Mouse (Mus musculus) right cerebral cortex, postnatal 25 days (tissue): ENCODE measurements around the gene Hcrtr1.

Source experiments
- DNase-seq: peaks from one replicate; pipeline ENCODE4 v3.0.0; 2022

Hcrtr1 gene

GRCm38 (mm10) chr4:130112732-130113131 is 26.4 kb downstream of the Hcrtr1 start:
- no peak for DNase-seq

DNA sequence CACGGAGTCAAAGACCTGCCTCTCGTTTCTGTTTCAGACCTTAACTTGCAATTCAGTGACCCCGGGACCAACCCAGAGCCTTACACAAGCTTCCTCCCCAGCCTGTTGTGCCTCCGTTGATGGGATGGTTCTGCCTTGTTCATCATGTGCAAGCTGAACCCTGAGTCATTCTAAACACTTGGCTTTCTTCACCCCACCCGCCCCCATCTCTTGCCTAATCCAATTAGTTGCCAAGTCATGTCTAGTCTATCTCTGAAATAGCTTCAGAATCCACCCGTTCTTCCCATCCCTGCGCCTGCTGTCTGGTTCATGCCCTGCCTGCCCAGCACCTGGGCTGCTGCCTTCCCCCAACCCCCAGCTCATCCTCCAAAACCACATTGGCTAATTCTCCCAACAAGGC is 26.9 kb downstream of the Hcrtr1 start:
- DNase-seq = no peak

GRCm38 (mm10) chr4:130110091-130110490 is 29.1 kb downstream of the Hcrtr1 start:
- DNase-seq = peak; percentile 32

DNA sequence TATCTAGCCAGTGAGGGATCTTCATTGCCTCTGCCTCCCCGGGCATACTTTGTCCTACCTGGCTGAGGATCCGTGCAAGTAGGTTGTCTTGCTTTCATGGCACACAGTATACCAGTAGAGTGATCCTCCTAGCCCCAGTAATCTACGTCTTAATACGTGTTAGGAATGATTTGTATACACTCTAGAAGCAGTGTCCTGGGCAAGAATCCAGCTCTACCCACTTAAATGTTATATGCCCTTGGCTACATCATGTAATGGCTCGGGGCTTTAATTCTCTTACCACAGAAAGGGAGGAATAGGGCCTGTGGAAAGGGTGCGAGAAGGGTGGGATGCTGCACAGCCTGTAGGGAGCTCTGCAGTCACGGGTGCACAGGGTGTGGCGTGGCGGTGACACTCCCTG is 29.5 kb downstream of the Hcrtr1 start:
- DNase-seq = no peak

DNA sequence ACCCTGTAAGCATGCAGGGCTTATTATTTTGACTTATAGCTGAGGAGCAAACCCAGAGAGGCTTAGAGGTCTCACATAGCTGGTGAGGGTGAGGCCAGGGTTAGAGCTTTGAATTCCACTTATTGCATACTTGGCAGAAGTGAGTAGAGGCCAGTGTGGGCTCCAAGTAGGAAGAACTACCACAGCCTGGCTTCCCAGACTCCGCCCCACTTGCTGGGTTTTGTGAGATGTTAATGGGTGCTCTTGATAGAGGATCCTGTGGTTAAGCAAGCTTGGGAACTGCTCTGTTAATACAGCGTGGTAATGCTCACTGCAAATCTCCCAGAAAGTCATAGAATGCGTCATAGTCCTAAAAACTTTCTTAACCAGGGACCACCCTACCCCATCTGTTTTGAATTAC is 30.2 kb downstream of the Hcrtr1 start:
- DNase-seq = no peak

GRCm38 (mm10) chr4:130107444-130108131 is 31.6 kb downstream of the Hcrtr1 start:
- peak; percentile 100 for DNase-seq

DNA sequence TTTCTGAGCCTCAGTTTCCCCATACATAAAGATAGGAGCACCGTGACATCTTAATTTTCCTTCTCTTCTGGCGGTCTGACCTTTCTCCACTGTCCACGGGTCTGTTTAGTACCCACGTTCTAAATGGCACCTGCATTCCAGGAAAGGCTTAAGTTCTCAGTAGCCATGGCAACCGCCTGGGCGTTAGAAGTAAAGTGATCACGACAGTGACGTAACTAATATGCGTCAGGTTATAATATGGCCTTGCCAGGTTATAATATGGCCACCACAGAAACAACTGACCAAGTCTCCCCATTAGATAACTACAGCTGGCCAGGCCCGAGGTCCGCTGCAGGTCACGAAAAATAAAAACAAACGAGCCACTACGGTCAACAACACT is 32.1 kb downstream of the Hcrtr1 start:
- no peak for DNase-seq

DNA sequence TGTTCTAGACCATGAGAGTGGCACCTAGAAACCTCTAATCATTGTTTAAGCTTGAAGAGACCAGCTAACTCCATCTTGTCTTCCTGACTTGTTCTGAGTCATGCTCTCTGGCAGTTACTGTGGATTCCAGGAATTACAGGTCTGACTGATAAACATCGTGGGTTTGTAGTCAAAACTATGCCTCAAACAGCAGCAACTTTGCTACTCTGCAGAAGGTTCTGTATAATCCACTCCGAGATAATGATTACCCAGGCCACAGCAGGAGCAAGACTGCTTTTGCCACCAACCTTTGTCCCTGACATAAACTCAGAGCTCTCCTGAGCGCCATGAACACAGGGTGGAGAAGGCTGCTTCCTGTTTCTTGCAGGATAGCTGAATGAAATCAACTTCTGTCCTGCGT is 34.6 kb downstream of the Hcrtr1 start:
- no peak for DNase-seq

- no peak for DNase-seq
Measured at GRCm38 (mm10) chr4:130103632-130104031, 35.5 kb downstream of the Hcrtr1 start.

DNA sequence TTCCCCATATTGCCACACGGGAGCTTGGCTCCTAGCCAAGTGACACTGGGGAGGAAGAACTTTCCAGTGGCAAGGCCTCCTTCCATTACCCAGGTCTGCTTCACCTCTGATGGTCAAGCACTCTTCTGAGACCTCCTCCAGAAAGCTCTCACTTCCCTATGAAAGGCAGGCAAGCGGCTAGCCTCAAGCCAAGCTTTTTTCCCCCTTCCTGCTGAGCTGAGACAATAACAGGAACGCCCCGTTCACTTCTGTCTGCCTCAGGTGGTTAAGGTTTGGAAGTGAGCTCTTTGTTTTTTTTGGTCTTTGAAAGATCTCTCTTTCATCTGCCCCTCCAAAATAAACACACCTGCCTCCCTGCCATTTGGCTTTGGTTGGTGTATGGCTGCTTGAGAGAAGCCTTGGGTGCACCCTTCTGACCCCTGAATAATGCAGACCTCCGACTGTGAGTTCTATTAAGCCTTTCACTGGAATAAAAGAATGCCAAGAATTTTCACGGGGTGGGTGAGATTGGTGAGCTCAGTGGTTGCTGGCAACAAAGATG is 37.0 kb downstream of the Hcrtr1 start, which contains the start of gene Pef1:
TSS of gene Pef1 (plus strand) at position 448 of the 541 bp plus-strand sequence.
- DNase-seq = no peak

DNA sequence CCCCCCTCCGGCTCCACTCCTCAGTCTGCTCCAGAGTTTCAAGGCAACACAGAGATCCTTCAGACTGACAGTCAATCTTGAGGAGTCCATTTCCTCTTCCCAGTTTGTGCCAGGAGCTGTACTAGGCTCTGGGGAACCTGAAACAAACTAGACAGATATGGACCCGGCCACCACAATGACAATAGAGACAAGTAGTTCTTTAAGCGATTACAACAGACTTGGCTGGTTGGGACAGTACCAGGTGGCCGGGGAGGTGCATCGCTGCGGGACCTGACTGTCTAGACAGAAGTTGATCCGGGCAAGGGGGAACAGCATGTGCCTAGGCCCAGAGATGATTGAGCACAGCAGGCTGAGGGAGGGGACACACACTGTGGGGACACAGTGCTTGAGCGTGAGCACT is 38.0 kb downstream of the Hcrtr1 start:
- no peak for DNase-seq

DNA sequence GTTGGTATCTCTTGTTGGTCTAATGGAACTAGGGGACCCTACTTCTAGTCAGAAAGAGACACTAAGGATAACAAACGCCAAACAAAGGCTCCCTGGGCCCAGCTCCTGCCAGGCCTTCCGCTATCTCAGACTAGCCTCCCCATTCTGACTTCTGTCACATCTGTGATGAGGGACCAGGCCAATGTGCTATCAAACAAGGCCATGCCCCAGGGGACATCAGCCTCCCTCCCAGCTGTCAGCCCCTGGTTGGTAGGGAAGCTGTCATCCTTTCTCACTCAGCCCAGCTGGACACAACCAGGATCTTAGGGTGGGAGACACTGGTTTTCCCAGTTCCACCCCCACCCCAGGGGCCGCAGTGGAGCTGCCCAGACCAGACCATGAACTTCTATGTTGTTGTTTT is 44.0 kb downstream of the Hcrtr1 start:
- DNase-seq = no peak

GRCm38 (mm10) chr4:130087293-130087692 is 51.9 kb downstream of the Hcrtr1 start:
- peak; percentile 86 for DNase-seq

GRCm38 (mm10) chr4:130085246-130085820 is 53.8 kb downstream of the Hcrtr1 start:
- no peak for DNase-seq

GRCm38 (mm10) chr4:130084331-130084945 is 54.7 kb downstream of the Hcrtr1 start:
- no peak for DNase-seq

DNA sequence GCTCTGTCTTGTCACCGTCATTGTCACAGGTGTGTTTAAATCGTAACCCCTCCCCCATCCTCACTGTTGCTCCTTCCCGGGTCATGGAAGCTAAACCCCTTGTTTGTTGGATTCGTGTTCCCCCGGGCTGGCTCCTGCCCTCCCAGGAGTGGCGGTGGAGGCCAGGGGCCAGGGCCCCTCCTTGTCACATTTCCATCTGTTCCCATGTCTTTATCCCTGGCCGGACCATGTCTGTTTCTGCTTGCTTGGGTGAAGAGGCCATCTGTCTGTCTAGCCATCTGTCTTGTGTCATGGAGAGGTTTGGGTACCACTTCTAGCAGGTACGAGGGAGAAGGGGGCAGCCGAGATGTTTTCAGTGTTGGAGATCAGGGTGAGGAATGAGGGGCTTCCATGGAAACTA is 56.9 kb downstream of the Hcrtr1 start:
- no peak for DNase-seq

DNA sequence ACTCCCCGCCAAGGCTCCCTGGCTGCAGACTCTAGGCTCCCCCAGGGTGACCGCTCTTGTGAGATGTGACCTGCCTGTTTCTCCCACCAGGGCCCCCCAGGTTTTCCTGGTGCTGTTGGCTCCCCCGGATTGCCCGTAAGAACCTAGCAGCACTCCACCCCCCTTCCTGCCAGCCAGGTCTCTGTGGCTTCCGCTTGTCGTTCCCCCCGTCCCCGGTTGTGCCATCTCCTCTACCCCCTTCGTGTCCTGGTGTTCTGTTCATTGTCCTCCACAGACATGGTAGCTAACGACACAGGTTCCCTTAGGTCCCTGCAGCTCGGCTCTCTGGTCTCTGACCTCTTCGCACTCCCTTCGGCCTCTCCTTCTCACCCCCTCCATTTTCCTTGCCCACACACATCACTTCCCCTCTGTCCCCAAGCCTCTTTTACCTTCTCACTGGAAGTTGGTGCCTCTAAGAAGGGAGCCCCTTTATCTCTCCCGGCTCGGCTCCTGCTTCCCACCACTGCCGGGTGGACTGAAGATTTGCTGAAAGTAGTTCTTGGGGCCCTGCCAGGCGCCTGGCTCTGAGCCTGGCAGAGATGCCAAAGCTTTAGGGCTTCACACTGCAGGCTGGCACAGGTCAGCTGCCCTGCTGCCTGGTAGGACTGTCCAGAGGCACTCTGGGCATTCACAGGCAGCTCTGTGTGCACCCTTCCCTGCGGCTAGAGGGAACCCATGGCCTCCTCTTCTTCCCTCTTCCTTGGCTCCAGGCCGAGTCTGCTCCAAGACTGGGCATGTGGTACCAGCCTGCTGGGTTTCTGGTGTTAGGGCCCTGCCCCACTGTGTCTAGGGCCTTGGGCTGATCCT is 57.6 kb downstream of the Hcrtr1 start:
- peak; percentile 61 for DNase-seq
